Mouse (Mus musculus): Measurements from ENCODE around the gene Ptpn23. TPM values are rescaled to one million over a fixed set of nuclear protein-coding genes. Genes with fewer than 3 reads are reported as not detected.

Gene Ptpn23
- total and polyA plus RNA-seq, 2 experiments from 2014 or later, result 6.7 to 7.3 TPM

DNA sequence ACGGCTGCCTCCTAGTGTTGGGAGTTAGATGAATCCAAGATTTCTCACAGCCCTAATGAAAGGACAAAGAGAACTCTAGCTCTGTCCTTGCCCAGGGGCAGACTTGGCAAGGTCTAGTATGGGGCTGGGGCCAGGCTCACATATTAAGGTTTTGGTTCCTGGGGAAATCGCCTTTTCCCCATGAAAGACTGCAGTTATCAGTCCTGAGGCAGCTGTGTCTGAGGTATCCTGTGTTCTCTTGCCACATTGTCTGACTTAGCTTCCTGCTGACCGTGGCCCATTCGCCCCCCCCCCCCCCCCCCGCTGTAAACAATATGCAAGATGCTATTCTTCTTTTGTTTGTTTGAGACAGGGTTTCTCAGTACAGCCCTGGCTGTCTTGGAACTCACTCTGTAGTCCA, 32.0 kb upstream of the Ptpn23 start:
- WGBS, result 66% methylated on average over 3 of the region's 5 CpGs
- Histone ChIP-seq H3K4me2 (ENCODE audit: low read depth, low read length) (no peak overlapping the region), H3K27ac (ENCODE audit: low read depth) (no peak overlapping the region), H3K4me1 (ENCODE audit: control insufficient read depth, insufficient read depth) (no peaks in the 10 kb centered on the region), H3K36me3 (replicated peaks; ENCODE audit: control insufficient read depth, insufficient read depth, low read length) (peaks cover 41% of the 10 kb centered on the region; the same call in 1 of the 2 replicates), H3K9ac (replicated peaks; ENCODE audit: low read depth, low read length) (no peak overlapping the region), H3K9me3 (replicated peaks; ENCODE audit: control insufficient read depth, low read length) (no peaks in the 10 kb centered on the region), H3K4me3 (ENCODE audit: low read depth, low read length) (no peak overlapping the region), H3K27me3 (ENCODE audit: control insufficient read depth, insufficient read depth, low read length) (no peaks in the 10 kb centered on the region)
- TF ChIP-seq EP300 (IDR thresholded peaks at IDR 0.05; ENCODE audit: low read depth) (no peak), CTCF (IDR thresholded peaks at IDR 0.05; ENCODE audit: low read depth) (no peak; the same call in 1 of the 2 replicates)
- DNase-seq (ENCODE audit: low spot score) (no peak), ATAC-seq (ENCODE audit: insufficient read depth, low read depth) (0 out of 2 replicates have a peak, but pooled peaks have one; percentile 24)

DNA sequence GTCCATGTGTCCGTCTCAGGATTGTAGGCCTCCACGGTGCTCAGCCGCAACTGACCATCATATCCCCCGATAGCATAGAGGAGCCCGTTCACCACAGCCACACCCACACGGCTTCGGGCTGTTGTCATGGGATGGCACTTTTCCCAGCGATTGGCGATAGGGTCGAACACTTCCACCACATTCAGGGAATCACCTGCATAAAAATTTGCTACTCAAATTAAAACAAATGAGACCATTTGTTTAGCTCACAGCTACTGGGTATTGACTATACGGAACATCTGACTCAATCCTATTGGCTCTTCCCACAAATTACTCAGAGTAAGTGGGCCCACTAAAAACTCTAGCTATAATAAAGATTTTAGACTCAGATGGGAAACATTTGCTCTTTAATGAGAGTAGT, 28.0 kb upstream of the Ptpn23 start:
- Histone ChIP-seq H3K27ac (ENCODE audit: low read depth) (no peak overlapping the region), H3K4me1 (ENCODE audit: control insufficient read depth, insufficient read depth) (no peaks in the 10 kb centered on the region), H3K9ac (replicated peaks; ENCODE audit: low read depth, low read length) (no peak overlapping the region), H3K9me3 (replicated peaks; ENCODE audit: control insufficient read depth, low read length) (no peaks in the 10 kb centered on the region), H3K36me3 (replicated peaks; ENCODE audit: control insufficient read depth, insufficient read depth, low read length) (peaks cover 66% of the 10 kb centered on the region), H3K27me3 (ENCODE audit: control insufficient read depth, insufficient read depth, low read length) (no peaks in the 10 kb centered on the region), H3K4me3 (ENCODE audit: low read depth, low read length) (no peak overlapping the region), H3K4me2 (ENCODE audit: low read depth, low read length) (no peak overlapping the region)
- no peak for TF ChIP-seq CTCF (IDR thresholded peaks at IDR 0.05; ENCODE audit: low read depth)
- TF ChIP-seq EP300 (IDR thresholded peaks at IDR 0.05; ENCODE audit: low read depth), result no peak
- DNase-seq (ENCODE audit: low spot score) (no peak), ATAC-seq (ENCODE audit: insufficient read depth, low read depth) (no peak)
- 94% methylated on average over 11 of the region's 11 CpGs for WGBS

DNA sequence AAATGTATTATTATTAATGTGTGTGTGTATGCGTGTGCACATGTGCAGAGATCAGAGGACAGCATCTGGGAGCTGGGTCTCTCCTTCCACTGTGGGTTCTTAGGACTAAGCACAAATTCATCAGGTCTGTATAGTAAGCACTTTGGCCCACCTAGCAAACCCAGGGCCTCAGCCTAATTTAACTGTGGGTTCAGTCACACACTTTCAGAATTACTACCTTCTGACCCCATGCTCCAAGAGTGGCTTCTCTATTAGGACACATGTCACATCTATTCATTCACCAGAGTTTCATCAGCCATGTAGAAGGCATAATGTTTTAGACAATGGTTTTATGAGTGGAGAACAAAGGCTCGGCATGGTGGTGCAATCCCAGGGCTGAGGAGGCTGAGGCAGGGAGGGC, 25.0 kb upstream of the Ptpn23 start:
- H3K4me1 ChIP-seq (ENCODE audit: control insufficient read depth, insufficient read depth), result no peaks in the 10 kb centered on the region
- no peak for ATAC-seq (ENCODE audit: insufficient read depth, low read depth)
- H3K36me3 ChIP-seq (replicated peaks; ENCODE audit: control insufficient read depth, insufficient read depth, low read length), result peaks cover 74% of the 10 kb centered on the region
- no peak for TF ChIP-seq CTCF (IDR thresholded peaks at IDR 0.05; ENCODE audit: low read depth)
- TF ChIP-seq EP300 (IDR thresholded peaks at IDR 0.05; ENCODE audit: low read depth), result no peak
- no peaks in the 10 kb centered on the region for H3K9me3 ChIP-seq (replicated peaks; ENCODE audit: control insufficient read depth, low read length)
- H3K4me2 ChIP-seq (ENCODE audit: low read depth, low read length), result no peak overlapping the region
- no peak overlapping the region for H3K4me3 ChIP-seq (ENCODE audit: low read depth, low read length)
- no peak overlapping the region for H3K27ac ChIP-seq (ENCODE audit: low read depth)
- 98% methylated on average over 2 of the region's 2 CpGs for WGBS
- no peak overlapping the region for H3K9ac ChIP-seq (replicated peaks; ENCODE audit: low read depth, low read length)
- no peaks in the 10 kb centered on the region for H3K27me3 ChIP-seq (ENCODE audit: control insufficient read depth, insufficient read depth, low read length)
- DNase-seq (ENCODE audit: low spot score), result no peak

DNA sequence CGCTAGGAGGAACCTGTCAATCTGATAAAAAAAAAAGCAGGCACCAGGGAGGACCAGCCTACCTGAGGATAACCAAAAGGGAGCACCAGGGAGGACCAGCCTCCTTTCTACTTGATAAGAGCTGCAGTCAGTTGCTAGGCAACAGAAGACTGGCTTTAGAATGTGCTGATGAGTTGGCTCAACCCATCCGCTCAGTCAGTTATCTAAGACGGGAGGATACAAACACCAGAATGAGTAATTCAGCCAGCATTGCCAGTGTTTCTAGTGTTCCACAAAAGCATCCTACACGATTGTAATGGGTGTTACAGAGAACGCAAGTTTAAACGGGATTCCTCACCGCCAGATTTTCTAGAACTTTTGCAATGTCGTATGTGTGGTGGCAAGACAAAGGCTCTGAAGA, 23.2 kb upstream of the Ptpn23 start:
- no peaks in the 10 kb centered on the region for H3K9me3 ChIP-seq (replicated peaks; ENCODE audit: control insufficient read depth, low read length)
- ATAC-seq (ENCODE audit: insufficient read depth, low read depth) (no peak), DNase-seq (ENCODE audit: low spot score) (no peak)
- TF ChIP-seq EP300 (IDR thresholded peaks at IDR 0.05; ENCODE audit: low read depth), result no peak
- TF ChIP-seq CTCF (IDR thresholded peaks at IDR 0.05; ENCODE audit: low read depth), result no peak
- H3K27me3 ChIP-seq (ENCODE audit: control insufficient read depth, insufficient read depth, low read length), result no peaks in the 10 kb centered on the region
- no peak overlapping the region for H3K4me3 ChIP-seq (ENCODE audit: low read depth, low read length)
- H3K4me1 ChIP-seq (ENCODE audit: control insufficient read depth, insufficient read depth), result no peaks in the 10 kb centered on the region
- no peak overlapping the region for H3K27ac ChIP-seq (ENCODE audit: low read depth)
- peaks cover 74% of the 10 kb centered on the region for H3K36me3 ChIP-seq (replicated peaks; ENCODE audit: control insufficient read depth, insufficient read depth, low read length)
- H3K9ac ChIP-seq (replicated peaks; ENCODE audit: low read depth, low read length), result no peak overlapping the region
- no peak overlapping the region for H3K4me2 ChIP-seq (ENCODE audit: low read depth, low read length)
- WGBS, result 68% methylated on average over 8 of the region's 8 CpGs

DNA sequence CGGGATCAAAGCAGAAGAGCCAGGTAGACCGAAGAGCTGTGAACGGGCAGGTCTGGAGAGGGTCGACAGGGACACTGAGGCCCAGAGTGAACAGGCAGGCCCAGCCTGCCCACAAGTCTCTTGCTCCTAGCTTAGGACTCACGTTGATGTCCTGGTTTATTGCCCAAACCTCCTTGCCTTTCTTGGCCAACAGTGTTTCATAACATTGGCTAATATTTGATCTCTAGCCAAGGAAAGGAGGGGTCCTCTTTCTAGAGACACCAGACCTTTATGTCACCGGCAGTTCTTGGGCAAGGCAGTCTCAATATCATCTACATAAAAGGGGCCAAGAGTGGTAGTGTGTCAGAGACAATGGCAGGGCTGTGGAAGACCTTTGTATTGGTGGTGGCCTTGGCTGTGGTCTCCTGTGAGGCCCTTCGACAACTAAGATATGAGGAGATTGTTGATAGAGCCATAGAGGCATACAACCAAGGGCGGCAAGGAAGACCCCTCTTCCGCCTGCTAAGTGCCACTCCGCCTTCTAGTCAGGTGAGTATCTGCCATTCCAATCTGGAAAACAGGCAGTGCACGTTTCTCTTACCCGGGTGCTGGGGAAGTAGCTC, 11.6 kb upstream of the Ptpn23 start, which contains the start of gene Ngp:
Ngp (plus strand) TSS at position 237 of the 602 bp plus-strand sequence.
- no peaks in the 10 kb centered on the region for H3K27me3 ChIP-seq (ENCODE audit: control insufficient read depth, insufficient read depth, low read length)
- 79% methylated on average over 12 of the region's 12 CpGs for WGBS
- H3K4me3 ChIP-seq (ENCODE audit: low read depth, low read length), result no peak within 1 kb of the TSS
- no peaks in the 10 kb centered on the region for H3K4me1 ChIP-seq (ENCODE audit: control insufficient read depth, insufficient read depth)
- no peaks in the 10 kb centered on the region for H3K9me3 ChIP-seq (replicated peaks; ENCODE audit: control insufficient read depth, low read length)
- no peak within 1 kb of the TSS for H3K9ac ChIP-seq (replicated peaks; ENCODE audit: low read depth, low read length)
- no peak for ATAC-seq (ENCODE audit: insufficient read depth, low read depth)
- TF ChIP-seq CTCF (IDR thresholded peaks at IDR 0.05; ENCODE audit: low read depth) (no peak), EP300 (IDR thresholded peaks at IDR 0.05; ENCODE audit: low read depth) (no peak)
- no peak within 1 kb of the TSS for H3K27ac ChIP-seq (ENCODE audit: low read depth)
- DNase-seq (ENCODE audit: low spot score), result no peak
- no peaks in the 10 kb centered on the region for H3K36me3 ChIP-seq (replicated peaks; ENCODE audit: control insufficient read depth, insufficient read depth, low read length)
- no peak within 1 kb of the TSS for H3K4me2 ChIP-seq (ENCODE audit: low read depth, low read length)

DNA sequence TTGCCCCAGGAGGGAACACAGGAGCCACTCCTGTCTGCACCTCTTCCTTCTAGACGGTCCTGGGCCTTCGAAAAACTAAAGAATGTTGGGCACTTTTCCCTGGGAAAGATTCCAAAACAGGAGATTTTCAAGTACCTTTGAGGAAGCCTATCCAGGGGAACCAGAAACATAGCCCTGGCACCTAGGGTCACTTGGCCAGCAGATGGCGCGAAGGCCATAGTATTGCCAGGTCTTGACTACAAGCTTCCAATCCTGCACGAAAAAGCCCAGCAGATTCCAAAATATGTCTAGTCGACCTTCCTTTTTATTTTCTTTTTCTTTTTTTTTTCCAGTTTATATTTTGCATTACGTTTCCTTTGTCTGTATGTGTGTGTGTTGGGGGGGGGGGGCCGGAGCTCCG, 5.8 kb upstream of the Ptpn23 start:
- Histone ChIP-seq H3K9me3 (replicated peaks; ENCODE audit: control insufficient read depth, low read length) (no peaks in the 10 kb centered on the region), H3K4me2 (ENCODE audit: low read depth, low read length) (no peak overlapping the region), H3K27ac (ENCODE audit: low read depth) (no peak overlapping the region), H3K4me3 (ENCODE audit: low read depth, low read length) (no peak overlapping the region), H3K27me3 (ENCODE audit: control insufficient read depth, insufficient read depth, low read length) (no peaks in the 10 kb centered on the region), H3K36me3 (replicated peaks; ENCODE audit: control insufficient read depth, insufficient read depth, low read length) (no peaks in the 10 kb centered on the region), H3K4me1 (ENCODE audit: control insufficient read depth, insufficient read depth) (0 out of 2 replicates have a peak, but pooled peaks cover 2% of the 10 kb centered on the region), H3K9ac (replicated peaks; ENCODE audit: low read depth, low read length) (no peak overlapping the region)
- WGBS, result 44% methylated on average over 9 of the region's 9 CpGs
- TF ChIP-seq CTCF (IDR thresholded peaks at IDR 0.05; ENCODE audit: low read depth) (peak; percentile 56), EP300 (IDR thresholded peaks at IDR 0.05; ENCODE audit: low read depth) (no peak)
- 0 out of 2 replicates have a peak, but pooled peaks have one; percentile 43 for ATAC-seq (ENCODE audit: insufficient read depth, low read depth)
- peak; percentile 44 for DNase-seq (ENCODE audit: low spot score)

Data from heart, postnatal 0 days (tissue).